Mouse (Mus musculus) brain, embryonic 18.5 days (tissue): ENCODE results near the gene Gstz1.
"Not testable (repeated sequence)": the region's sequence is repeated elsewhere in the genome, so short reads cannot be mapped to it uniquely, and the experiment has no call there.

Experiments
- DNase-seq: peaks from one replicate; pipeline ENCODE4 v3.0.0-alpha.2; 2012; ENCODE audit warnings: low read depth, low spot score

Gstz1 gene

DNA sequence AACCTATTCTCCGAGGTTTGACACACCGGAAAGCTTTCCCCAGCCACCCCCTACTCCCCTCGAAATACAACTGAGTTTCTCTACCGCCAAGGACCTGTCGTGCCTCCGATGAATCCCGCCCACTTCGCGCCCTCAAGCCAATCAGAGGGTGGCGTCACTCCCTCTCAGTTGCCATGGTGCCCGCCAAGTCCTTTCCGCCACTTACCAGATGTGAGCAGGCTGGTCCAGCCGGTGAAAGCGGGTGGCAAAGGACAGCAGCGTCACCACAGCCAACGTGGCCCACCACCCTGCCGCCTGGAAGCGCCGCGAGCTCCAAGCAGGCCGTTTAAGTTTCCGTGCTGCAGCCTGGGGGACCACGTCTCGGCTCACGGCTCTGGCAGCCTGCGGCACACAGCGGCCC is at the start of gene Gstz1:
Gene Gstz1, plus strand, starts transcription at position 200 of the 400 bp plus-strand sequence.
- peak; percentile 74 for DNase-seq

DNA sequence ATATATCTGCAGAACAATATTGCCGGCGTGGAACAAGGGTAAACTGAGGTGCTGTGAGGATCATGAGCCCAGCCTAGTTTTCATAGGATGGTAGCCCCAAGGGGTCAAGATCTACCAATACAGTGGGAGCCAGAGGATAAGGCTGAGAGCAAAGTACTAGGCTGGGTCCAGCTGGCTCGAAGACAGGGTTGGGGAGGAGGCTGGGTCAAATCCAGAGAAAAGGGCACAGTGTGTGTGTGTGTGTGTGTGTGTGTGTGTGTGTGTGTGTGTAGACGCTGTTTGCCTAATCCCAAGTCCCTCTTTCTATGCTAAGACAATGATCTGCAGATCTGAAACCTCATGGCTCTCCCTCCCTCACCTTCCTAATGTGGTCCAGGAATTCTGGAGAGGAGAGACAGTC is 46.6 kb upstream of the Gstz1 start:
- DNase-seq: no peak

DNA sequence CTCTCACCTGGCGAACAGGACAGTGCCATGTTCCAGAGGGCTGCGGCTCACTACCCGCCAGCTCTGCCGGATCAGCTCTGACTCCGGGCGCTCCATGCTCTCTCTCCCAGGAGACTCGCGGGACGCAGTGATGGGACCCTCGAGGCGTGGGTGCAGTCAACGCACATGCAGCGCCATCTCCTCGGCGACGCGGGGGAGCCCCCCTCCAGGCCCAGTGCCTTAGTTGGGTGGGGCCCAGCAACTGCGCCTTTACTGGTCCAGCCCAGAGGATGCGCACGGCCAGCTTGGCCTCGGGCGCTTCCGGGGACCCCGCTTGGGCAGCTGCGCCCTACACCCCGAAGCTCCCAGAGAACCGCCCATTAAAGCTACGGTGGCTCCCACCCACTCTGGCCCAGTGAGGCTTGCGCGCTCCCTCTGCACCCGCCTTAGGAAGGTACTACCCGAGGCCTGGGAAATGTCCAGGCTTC is 44.8 kb upstream of the Gstz1 start, which contains the start of gene Ngb:
Gene Ngb, minus strand, starts transcription at position 375 of the 467 bp plus-strand sequence.
- DNase-seq: no peak

DNA sequence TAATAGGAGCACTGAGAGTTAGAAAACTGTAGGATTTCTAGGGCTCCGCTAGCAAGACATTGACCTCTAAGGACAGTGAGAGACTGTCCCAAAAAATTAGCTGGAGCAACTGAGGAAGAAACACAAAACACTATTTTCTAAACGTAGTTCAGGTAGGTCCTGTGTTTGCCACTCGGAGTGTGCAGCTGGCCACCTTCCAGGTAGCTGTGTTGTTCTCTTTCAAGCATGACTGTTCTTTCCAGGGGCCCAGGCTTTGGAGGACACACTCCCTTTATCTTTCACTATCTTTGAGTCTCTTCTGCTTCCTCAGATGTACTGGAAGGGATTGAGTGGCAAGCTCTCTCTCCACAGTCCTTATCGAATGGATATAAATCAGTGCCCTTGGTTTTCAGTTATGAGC is 43.5 kb upstream of the Gstz1 start:
- DNase-seq: no peak

DNA sequence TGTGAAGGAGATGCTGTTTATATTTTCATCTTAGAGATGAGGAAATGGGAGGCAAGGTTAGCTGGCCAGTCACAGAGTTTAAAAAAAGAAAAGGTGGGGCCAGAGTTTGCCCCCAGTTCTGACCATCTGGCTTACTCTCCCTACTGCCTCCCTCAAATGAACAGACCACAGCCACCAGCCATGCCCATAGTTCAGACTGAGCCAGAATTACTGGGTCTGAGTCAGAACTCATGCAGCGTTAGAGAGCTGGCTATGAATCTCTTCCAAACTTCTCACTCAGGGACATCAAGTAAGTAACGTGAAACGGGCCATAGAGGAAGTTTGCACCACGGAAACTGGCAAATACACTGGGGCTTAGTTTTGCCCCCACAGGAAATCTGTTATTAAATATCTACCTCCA is 42.2 kb upstream of the Gstz1 start:
- DNase-seq: no peak

DNA sequence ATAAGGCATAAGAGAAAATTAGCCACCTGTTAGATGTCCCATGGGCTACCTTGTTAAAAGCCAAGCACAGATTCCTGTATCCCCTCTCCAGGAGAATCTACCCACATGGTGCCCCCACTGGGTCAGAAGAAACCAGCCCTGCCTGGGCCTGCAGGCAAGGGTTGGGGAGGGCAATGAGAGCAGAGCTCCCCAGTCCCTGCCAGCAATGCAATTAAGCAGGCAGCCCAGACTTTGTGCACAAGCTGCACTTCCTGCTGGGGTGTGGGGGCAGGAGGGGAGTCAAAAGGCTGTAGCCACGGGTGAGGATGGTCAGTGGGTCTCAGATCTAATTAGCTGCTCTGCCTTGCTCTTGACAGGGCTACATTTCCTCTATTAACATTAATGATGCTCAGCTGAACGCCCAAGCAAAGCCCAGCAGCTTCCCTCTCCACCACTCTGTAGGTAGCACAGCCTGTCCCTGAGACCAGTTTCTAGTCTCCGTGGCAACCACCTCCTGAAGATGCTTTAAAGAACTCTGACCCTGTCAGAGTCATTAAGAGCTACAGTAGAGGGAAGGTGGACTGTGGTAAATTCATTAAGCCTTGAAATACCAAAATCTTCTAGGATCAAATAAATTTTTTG is 39.5 kb upstream of the Gstz1 start:
- no peak for DNase-seq

DNA sequence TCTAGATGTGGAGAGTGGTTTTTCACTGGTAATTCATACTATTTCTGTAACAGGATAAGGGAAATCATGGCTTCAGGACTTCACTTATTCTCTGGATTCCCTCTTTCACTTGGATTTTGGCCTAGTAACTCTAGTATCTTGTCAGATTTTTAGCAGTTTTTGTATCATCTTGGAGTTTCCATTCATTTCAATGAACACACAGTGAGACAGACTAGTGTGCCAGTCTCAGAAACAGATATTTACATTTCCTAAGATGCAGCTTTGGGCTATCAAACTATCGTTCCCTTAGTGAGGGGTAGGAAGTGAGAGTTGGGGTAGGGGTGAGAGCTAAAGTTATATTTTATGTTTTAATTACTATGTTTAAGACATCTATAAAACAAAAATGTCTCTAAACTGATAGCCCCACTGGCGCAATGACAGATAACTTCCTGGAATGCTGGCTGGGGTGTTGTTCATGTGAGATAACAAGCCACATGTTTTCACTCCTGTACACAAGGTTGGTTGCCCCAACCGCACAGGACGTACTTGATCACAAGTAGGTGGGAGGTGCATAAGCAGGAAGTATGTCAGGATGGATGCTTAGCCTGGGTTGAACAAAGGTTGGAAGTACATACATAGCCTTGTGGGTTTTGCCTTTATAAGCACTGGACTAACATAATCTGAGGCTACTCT is 24.9 kb upstream of the Gstz1 start:
- DNase-seq: no peak

DNA sequence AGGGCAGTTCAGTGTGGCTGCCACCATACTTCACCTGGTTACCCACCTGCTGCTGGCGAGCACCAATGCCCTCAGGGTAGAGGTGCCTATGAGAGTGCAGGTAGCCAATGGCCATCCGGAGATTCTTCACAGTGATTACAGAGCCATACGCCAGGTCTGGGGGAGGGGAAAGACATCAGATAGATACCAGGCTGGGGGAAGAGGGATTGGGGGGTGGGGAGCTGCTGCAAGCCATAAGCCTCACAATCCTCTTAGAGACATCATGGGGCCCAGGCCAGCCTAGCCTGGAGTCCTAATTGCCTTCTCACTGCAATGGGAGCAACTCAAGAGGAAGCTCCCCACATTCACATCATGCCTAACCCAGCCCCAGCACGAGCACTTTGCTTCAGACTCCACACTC is 19.7 kb upstream of the Gstz1 start:
- no peak for DNase-seq

DNA sequence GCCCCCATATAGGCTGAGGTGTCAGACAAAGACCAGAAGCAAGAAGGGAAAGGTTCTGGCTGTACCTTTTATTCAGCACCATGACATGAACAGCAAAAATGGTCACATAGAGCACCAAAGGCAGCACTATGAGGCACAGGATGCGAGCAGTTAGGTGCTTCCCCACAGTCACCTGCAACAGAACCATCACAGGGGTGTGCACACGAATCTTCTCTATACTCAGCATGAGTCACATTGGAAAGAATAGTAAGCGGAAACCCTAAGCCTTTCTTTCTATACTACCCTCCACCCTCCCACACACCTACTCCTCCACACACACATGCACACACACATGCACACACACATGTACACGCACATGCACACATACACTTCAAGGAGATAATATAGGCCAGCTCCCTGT is 16.7 kb upstream of the Gstz1 start:
- no peak for DNase-seq

DNA sequence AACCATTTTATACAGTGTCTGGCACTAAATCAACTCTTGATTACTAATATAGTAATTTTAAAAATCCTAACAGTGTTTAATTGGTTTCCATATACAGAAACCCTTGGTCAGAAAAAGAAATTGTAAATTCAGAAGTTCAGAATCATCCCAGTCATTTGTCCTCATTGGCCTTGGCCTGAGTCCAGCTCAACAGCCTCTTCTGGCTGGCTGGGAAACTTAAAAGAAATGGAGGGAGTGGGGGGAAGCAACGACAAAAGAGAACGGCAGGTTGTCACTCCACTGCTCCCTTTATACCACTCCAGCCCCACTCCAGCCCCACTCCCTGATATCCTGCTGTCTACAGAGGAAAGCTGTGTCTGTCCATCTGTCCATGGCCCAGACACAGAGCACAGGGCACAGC is 15.8 kb upstream of the Gstz1 start:
- no peak for DNase-seq

DNA sequence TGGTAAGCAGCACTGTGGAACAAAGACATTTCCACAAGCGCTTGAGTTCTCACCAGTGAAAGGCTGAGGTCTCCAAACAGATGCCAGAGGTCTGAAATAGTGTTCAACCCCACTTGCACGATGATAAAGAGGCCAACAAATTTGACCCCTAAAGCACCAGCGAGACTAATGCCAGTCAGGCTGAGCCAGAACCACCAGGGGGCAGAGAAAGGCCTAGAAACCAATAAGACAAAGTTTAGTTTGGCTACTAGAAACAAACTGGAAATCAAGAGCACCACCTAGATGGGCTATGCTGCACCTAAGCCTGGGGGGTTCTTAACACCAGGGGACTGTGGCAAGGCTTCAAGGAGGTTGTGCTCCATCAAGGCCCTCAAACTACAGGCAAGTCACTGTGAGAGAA is 15.3 kb upstream of the Gstz1 start:
- no peak for DNase-seq

DNA sequence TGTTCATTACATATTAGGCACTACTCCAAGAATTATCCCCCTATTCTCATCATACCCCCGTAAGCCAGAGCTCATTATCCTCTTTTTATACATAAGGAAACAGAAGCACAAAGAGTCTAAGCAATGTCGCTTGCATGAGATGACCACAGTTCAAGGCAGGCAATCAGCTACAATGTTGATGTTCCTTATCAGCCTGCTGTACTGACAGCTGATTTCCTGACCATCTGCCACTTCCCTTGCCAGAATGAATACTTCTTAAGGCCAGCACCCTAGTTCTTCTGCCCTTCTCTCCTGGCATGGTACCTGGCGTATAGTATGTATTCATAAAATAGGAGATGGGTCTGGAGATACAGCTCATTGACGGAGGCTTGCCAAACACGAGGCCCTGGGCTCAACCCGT is 14.8 kb upstream of the Gstz1 start:
- no peak for DNase-seq

DNA sequence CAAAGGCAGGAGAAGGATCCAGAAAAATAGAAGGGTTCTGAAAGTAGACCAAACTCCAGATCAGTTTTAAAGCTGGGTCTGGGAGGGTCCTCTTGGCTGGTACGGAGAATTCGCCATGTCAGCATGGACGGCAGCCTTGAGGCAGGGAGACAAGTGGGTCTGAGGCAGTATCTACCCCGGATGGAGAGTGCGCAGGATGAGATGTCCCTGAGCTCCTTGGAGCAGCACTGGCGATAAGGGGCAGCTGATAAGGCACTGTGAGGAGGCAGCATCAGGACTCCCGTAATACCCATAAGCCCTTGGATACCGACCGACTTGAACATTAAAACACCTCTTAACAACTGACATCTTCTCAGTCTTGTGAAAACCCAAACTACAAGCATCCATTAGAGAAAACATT is 14.2 kb upstream of the Gstz1 start:
- no peak for DNase-seq

DNA sequence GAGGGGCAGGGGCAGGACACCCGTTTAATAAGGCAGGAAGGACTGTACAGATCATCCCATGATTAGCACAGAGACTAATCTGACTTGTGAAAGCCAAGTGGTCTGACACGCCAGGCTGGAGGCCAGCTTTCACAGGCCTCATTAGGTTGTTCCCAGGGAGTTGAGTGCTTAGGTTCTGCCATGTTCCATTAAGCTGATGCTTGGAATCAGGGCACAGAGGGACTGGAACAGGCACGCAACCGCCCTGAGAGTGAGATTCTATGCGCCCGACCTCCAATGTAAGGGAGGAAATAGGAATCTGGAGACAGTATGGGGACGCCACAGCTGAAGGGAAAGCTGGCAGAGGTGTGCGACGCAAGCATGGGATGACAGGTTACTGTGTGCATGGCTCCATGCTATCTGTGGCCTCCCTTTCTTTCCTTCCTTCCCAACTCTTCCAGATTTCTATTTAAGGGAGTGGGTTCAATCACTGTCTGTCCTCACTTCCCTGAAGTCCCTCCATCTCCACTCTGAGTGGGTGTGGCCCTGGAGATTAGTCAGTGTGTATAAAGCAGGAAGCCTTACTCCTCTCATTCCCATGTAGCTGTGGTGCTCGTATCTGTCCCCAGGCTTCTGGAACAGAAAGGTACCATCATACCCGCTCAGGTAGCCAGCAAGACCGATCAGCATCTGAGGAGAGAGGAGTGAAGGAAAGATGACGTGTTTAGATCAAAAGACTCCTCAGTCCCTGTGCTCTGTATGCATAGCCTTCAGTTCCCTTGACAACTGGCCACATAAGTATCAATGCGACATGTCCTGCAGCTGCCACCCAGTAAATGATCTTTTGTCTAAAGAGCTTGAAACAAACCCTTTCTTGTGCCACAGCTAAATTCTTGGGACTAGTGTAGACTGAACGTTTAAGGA is 9.3 kb upstream of the Gstz1 start:
- no peak for DNase-seq

DNA sequence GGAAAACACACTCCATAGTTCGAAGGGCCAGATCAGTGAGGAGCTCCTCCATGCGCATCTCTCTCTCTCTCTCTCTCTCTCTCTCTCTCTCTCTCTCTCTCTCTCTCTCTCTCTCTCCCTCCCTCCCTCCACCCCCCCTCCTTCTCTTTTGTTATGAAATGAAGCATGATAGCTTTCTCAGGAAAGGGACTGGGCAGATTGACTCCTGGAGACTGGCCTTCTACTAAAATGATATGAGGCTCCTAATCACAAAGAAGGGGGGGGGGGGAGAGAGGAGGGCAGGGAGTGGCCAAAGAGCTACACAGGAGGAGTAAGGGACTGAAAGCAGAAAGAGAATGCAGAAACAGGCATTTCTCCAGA is 8.6 kb upstream of the Gstz1 start:
- no peak for DNase-seq

DNA sequence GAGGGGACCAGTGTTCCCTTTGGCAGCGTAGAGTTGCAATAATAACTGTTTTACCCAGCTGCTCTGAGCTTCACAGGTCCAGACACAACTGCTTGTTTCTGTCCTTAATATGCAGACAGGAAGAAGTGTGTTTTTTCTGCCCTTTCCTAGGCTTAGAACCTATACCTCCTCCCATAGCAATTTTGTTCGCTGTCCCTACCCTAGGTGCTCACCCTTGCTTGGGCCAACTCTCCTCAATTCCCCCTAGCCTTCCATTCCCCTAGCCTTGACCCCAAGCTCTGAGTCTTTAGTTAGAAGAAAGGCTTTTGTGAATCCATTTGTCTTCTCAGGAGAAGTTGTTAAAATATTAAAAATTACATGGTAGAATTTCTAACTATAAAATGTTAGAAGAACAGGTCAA is 8.2 kb upstream of the Gstz1 start:
- DNase-seq: no peak

DNA sequence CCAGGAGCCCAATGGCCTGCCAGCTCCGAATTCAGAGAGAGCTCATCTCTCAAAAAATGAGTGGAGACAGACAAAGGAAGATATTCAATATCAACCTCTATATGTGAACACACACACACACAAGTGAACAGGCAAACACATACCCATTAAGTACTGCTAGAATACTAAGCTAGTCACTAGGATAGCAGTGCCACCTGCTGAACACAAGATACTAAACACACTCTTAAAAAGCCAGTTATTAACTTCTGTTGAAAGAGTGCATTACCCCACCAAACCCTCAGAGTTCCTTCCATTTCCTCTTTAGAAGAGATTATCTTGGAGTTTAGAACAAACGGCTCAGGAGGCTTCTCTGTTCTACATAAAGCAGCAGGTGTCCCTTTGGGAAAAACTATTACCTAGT is 4.8 kb upstream of the Gstz1 start:
- DNase-seq: no peak

DNA sequence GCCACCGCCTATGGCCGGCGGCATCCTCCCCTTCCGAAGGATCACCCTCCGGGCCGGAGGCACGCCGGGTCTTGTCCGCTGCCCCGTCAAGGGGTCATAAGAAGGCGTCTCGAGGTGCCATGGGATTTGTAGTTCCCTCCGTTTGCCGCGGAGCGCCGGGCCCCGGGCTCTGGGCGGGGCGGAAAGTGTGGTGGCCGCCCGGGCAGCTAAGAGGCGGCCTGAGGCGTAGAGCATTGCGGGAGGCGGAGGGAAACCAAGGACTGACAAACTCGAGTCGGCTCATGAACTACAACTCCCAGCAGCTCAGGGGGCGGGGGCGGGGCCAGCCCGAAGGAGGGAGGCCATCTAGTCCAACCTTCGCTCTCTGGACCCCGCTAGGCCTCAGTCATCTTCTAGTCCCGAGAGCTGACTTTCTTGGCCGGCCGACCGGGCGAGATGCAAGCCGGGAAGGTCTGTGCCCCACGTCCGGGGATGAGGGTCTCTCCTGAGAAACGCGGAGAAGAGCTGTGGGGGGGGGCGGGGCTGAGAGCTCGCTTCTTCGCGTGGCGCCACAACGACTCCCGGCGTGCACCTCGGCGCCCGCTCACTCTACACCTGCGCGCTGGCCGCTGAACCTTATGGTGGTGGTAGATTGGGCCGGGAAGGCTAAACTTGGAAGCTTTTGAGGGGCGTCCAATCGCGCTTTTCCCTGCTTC is 577 bp downstream of the Gstz1 start, which contains the start of gene Pomt2:
Gene Pomt2, minus strand, starts transcription at position 574 of the 695 bp plus-strand sequence.
- DNase-seq: peak; percentile 93

DNA sequence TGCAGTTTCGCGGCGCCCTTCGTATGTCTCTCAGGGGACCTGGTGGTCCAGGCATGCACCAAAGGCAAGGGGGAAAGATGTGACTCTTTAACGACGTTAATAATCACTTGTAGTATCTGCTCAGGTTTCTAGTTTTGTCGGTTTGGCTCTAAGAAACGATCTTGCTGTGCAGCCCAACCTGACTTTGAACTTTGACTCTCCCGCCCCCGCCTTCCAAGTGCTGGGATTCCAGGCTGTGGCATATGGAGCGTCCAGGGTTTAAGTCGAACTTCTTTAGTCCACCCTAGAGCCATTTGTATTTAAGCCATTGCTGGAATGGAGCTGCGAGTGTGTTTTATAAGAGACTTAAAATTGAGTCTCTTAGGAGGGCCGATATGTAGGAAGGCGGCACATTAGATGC is 1.2 kb downstream of the Gstz1 start:
- DNase-seq: no peak

DNA sequence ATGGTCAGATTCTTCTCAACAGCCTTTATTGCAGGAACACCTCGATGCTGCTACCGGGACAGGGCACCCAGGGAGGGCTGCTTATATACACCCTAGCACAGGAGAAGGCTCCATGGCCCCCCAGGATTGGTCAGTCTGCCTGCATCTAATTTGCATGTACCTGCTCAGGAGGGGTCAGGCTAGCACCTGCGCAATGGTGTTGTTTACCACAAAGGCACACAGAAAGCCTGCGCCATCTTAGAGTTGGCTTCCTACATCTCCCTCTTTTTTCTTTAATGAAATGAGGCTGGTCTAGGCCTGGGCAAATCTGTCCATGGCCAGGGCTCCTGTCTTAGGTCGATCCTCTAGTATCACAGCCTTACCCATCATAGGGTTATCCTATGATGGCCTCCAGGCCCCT is 2.5 kb downstream of the Gstz1 start:
- DNase-seq: no peak

DNA sequence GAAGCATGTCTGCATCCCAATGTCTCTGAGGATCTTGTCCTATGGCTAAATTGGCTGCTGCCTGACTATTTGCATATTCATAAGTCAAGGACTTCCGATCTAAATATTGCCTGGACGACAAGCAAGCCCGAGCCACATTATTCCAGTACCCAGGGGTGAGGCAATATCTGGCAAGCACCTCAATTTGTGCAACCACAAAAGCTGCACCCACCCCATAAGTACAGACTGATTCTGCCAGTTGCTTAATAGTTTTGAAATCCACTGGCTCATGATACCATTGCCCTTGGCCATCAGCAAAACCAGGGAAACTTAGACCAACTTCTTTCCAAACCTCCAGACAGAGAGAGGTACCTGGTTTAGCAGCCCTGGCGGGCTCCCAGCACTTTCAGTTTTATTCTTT is 7.5 kb downstream of the Gstz1 start:
- not testable (repeated sequence) for DNase-seq

DNA sequence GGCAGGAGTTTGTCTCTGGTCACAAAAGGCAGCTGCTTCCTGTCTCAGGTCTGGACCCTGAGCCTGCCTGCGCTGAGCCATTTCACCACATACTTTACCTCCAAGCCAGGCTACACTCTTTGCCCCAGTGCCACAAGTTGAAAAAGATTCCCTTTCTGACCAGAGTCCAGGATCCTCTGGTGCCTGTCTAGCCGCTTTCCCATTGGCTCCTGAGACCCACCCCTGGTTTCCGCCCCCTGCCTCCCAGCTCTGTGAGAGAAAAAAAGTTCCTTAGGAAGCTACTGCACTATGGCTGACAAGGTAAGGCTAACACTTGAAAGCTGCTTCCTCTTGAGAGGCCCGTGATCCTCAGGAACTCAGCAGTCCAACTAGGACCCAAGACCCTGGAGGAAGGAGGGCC is 10.4 kb downstream of the Gstz1 start:
- no peak for DNase-seq
